Mouse (Mus musculus) gastrocnemius, postnatal 4 days (tissue): Measurements from ENCODE around the gene Gm49661. TPM values are rescaled to one million over a fixed set of nuclear protein-coding genes. Genes with fewer than 3 reads are reported as not detected.

ENCODE experiments used
- DNase-seq, 2 experiments: peaks; one replicate each; pipeline ENCODE4 v3.0.0; 2021 to 2022; ENCODE audit warnings: low spot score in 2 of 2, mixed read lengths in 2 of 2
- long read RNA-seq, 2 experiments: library from polyadenylated mRNA; stranded (forward); transcript quantifications; one replicate each; pipeline ENCODE4 v2.0.0; 2021
- total RNA-seq, 2 experiments: library from RNA; stranded (reverse); gene quantifications; 2 replicates each; pipeline ENCODE4 v1.2.3; 2021

The Gm49661 gene
- total RNA-seq = 1 to 10 TPM in 1 of 2 experiments, not detected in 1; 2.0 TPM
- long read RNA-seq, experiment 1 = 0 reads
- long read RNA-seq, experiment 2 = 0 reads

DNA sequence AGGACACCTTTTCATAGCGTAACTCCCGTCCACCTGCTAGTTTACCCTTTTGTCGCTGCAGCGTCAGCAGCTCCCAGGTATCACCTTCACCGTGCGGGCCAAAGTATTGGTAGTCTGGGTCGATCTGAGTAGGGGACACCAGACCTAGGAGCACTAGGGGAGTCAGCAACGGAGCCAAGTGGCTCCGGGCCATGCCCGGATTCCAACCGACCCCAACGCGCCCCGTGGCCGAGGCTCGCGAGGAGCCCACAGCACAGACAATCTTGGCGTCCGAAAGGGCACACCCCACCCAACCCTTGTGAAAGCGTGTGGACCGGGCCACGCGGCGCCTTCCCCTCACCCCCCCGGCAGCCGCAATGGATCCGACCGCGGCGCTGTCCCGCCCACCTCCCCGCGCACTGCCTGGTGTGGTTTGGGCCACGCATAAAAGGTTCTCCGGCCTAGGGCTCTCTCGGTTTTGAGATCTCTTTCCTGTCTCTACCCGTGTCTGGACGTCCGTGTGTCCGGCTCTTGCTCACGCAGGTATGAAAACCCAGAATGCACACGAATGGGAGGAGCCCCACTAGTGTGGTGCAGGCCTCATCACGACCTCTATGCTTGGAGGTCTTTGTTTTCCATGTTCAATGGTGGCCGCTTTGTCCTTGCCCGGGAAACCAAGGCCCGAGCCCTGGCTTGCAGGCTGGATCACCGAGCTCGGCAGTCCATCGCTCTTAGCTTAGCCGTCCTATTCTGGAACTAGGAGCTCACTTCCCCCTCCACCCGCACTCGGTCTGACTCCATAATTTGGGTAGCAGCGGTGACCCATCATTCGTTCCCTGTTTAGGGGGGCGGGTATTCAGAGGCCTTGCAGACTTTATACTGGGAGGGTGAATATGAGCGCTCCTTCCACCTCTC lies at the start of gene Gm49661, which contains the start of the genes Prdx2 and Rnaseh2a:
Gm49661 (minus strand) TSS at position 193 of the 894 bp plus-strand sequence.
Prdx2 (plus strand) TSS at position 347 of the 894 bp plus-strand sequence.
Rnaseh2a (minus strand) TSS at position 527 of the 894 bp plus-strand sequence.
- DNase-seq = peak in 1 of 2 experiments; percentile 78

GRCm38 (mm10) chr8:85017209-85017608 lies 48.0 kb upstream of the Gm49661 start:
- DNase-seq = no peak

GRCm38 (mm10) chr8:85016724-85017123 lies 47.5 kb upstream of the Gm49661 start:
- no peak for DNase-seq

DNA sequence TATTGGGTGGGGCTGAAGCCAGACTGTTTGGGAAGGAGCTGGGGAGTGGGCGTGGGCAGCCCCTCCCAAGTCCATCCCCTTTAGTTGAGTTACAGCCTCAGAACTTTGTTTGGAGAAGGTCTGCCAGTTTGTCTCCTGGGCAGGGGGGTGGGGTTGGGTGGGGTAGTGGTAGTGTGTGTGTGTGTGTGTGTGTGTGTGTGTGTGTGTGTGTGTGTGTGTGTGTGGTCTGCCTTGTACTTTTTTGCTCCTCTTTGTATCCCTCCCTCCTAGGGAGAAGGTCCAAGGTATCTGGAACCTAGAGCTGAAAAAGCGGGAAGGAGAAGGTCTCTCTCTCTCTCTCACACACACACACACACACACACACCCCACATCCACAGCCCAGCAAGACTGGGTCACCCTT lies 45.2 kb upstream of the Gm49661 start, which contains the start of gene Best2:
Best2 (minus strand) TSS at position 101 of the 400 bp plus-strand sequence.
- no peak for DNase-seq

DNA sequence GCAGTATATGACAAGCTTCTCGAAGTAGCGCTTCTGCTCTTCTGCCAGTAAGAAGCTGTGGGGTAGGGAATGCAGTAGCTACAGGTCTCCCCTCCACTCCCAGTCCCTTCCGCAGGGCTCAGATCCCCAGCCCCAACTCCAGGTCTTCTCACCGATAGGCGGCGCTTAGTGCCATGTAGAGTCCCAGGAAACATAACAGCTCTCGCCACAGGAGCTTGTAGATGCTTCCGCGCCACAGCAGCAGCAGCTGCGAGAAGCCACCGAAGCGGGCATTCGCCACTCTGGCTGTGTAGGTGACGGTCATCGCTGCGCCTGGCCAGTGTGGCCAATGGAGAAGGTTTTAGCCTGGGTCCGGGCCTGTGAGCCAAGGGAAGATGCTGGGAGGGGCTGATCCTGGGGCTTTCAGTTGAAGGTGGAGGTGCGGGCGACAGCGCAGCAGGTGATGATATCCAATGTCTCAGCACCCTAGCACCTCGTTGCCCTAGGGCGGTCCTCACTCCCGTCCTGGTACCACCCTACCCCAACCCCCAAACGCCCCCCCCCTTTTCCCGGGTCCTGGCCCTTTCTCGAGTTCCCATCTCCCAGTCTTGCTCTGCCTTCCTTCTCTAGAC lies 44.1 kb upstream of the Gm49661 start:
- DNase-seq = peak in 1 of 2 experiments; percentile 55

DNA sequence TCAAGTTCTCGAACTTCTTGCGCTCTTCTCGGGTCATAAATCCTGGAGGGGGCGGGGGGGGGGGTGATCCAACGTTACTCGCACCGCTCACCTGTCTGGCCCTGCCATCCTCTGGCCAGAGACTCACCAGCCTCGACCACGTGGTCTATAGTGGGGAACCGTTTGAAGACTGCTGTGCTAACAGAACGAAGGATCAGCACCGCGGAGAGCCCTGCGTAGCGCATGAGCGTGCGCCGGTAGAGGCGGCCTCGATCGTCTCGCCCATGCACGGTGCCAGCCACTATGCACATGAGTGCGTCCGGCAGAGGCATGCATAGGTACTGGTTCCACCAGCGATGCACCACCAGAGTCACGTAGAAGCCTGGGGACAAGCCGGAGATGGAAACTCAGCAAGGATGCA lies 42.0 kb upstream of the Gm49661 start:
- DNase-seq = no peak

DNA sequence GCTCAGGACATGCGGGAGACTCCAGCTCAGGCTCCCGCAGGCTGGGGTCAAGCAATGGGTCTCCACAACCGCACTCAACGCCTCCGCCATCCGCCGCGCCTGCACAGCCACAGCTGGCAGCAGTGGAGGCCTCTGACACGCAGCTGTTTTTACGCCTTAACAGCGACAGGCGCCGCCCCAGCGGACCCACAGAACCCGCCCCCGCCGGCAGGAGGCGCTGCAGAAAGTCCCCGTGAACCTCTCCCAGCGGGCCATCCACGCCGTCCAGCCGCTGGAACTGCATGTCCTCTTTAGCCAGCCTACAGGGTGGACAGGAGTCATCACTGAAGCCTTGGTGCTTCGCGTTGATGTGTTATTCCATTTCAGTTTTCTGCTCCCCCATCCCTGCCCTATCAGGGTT lies 38.5 kb upstream of the Gm49661 start:
- DNase-seq = peak in 1 of 2 experiments; percentile 31

GRCm38 (mm10) chr8:84997649-84998295 lies 28.5 kb upstream of the Gm49661 start:
- peak; percentile 82 to 91 for DNase-seq

- no peak for DNase-seq
Observed at GRCm38 (mm10) chr8:84996978-84997377, 27.7 kb upstream of the Gm49661 start.

- peak in 1 of 2 experiments; percentile 68 for DNase-seq
Observed at GRCm38 (mm10) chr8:84995680-84996079, 26.4 kb upstream of the Gm49661 start.

DNA sequence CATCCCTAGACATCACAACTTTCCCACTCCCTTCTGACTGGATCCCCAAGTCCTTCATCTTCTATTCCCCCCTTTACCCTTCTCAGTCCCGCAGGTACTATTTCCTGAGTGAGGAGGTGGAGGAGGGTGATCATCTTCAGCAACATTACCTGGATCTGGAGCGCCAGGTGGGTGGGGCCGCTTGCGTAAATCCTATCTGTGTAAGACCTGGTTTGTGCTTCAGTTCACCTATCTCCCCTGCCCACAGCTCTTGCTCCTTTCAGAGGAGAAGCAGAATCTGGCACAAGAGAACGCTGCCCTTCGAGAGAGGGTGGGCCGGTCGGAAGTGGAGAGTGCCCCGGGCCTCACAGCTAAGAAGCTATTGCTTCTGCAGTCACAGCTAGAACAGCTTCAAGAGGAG lies 25.1 kb upstream of the Gm49661 start:
- no peak for DNase-seq

DNA sequence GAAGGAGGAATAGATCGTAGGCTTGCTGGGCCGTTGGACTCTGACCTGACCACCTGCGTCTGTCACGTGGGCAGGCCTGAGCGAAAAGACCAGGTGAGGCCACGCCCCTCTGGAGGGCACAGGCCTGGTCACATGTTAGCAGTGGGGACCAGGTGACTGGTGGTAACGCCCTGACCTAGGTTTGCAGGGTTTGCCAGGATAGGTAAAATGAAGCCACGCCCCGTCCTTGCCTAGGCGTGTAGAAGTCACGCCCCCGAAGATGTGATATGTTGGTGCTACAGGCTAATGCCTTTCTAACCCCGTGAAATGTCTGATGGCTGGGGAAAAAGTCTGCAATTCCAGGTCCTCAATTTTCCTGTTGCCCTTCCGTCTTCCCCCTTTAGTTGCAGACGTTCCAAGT lies 21.6 kb upstream of the Gm49661 start:
- no peak for DNase-seq

- DNase-seq = peak; percentile 90 to 96
Observed at GRCm38 (mm10) chr8:84990349-84990748, 21.1 kb upstream of the Gm49661 start, which contains the start of gene Hook2. TSS of gene Hook2 (plus strand) at chr8:84990603.

DNA sequence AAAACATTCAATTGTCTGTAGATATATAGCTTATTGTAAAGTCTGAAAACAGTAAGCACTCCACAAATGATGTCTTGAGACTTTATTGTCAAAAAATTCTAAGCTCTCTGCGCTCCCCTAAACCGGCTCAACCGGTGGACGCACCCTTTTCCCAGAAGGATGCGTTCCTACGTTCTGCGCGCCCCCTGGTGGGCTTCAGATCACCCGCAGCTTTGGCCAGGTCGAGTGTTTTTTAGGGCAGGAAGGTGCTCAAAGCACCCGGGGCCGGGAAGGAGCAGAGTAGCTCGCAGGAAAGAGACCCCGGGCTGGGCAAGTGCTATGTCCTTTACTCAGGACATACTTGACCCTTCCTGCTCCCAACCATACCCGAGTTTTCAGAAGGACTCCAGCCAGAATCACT lies 20.6 kb upstream of the Gm49661 start:
- DNase-seq = peak; percentile 84 to 93

DNA sequence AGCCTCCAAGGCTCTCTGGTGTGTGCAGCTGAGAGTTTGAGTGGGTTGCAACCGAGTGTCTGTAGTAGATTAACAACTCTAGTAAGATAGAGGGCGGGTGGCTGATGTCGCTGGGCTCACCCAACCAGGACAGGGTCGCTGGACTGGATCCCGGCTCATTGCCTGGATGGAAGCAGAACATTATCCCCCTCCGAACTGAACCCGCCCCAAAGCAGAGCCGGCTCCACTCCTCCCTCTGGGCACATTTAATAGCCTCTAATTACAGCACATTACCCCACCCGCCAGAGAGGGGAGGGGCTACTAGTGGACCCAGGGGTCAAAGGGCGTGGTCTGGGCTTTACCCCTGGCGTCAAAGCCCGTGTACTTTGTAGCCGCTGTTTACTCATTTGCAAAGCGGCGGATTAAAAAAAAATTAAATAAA lies 20.1 kb upstream of the Gm49661 start:
- no peak for DNase-seq

DNA sequence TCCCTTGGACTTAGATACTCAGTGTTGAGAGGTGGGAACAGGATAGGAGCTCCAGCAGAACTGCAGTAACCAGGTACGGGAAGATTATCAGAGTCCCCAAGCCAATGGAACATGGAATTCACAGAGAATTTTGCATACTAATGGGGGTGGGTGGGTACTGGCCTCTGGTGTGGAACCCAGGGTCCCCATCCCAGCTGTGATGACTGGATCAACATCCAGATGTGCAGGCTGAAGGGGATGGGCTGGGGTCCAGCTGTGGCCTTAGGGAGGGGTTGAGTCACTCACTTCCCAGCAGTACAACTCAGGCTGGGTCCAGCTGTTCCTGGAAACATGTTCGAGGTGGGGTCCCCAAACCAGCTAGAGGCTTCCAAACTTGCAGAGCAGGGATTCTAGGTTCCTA lies 18.7 kb upstream of the Gm49661 start:
- no peak for DNase-seq

DNA sequence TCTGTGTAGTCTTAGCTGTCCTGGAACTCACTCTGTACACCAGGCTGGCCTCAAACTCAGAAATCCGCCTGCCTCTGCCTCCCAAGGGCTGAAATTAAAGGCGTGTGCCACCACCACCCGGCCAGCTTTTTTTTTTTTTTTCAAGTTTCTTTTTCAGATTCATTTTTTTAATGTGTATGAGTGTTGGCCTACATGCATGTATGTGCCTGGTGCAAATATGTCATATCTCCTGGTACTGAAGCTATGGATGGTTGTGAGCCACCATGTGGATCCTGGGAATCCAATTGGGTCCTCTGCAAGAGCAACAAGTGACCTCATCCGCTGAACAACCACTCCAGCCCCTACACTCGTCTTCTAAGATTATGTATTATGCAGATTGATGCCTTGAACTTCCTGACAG lies 18.2 kb upstream of the Gm49661 start:
- no peak for DNase-seq

DNA sequence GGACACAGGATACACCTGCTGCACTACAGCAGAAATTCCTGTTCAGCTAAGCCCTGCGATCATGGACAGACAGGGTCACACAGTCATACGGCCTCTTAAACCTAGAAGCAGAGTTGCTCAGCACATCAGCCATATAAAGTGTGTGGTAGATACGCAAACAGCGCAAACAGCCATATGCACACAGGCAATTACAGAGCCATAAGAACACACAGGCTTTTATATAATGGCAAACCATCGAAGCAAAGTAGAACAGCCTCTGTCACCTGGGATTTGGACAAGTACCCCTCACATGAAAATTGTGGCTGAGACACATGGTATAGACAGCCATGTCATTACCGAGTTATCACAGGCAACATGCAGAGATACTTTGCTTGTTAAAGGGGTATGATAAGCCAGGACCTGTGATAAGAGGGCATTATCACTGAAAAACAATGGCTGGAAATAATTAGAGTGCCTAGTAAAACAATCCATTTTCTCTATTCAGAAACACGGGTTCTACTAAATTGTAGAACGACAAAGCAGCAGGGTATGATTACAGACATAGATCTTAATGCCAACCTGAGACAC lies 17.2 kb upstream of the Gm49661 start:
- DNase-seq = no peak

DNA sequence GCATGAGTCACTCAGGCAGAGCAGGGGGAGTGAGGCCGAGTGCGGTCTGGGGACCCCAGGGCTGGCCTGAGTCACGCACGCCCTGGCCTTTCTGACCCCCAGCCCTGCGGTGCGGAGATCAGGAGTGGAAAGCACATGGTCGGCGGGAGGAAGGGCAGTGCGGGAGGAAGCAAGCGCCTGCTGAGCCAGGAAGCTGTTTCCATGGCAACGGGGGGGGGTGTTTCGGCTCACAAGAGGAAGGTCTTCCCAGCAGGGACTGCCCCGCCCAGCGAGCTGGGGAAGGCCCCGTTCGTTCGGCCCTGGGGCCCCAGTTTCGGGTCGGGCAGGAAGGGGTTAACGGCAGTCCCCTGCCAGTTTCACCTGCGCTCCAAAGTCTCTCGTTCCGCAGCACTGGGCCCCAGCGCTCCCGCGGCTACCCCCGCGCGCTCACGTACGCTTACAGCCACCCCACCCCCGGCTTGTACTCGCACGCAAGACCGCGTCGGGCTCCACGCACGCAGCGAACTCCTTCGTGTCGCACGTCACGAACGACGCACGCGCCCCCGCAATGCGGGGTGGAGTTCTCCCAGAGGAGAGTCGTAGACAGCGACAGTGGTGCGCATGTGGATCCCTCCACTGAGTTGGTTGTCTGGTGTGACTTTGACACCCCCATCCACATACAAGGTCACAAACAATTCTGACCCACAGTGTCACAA lies 16.6 kb upstream of the Gm49661 start:
- DNase-seq = peak; percentile 62 to 81

GRCm38 (mm10) chr8:84985049-84985683 lies 15.9 kb upstream of the Gm49661 start:
- DNase-seq = no peak
